Mouse (Mus musculus) CD4-positive, CD25-positive, alpha-beta regulatory T cell, adult 4 months (primary cell): Measurements from ENCODE around the gene Snx9. TPM values are rescaled to one million over a fixed set of nuclear protein-coding genes. Genes with fewer than 3 reads are reported as not detected.

Source experiments
- ATAC-seq: one replicate; pipeline ENCODE4 v1.8.0; 2017
- polyA plus RNA-seq, 2 experiments: library from polyadenylated mRNA; unstranded; fragments of 100-300 nt; shearing (Covaris generic); gene quantifications; one replicate each; pipeline ENCODE4 v1.2.1; 2017

The Snx9 gene
- polyA plus RNA-seq, 2 experiments from 2014 or later, result 4.3 to 4.9 TPM

DNA sequence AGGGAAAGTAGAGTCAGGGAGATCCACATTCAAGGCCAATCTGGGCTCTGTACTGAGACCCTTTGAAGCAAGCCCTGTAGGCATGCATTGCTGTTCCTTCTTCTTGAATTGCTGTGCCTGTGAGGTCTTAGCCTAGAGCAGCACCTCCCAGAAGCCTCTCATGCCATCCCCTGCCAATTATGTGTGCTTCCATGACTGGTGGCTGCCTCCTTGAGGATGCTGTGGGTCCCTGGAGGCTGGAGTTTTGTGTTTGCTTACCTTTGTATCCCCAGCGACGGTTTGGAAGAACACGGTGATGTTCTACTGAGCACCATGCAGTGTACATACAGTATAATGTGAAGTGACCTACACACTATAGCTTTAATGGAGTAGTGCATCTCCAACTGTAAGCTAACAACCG, 4.2 kb downstream of the Snx9 start:
- no peak for ATAC-seq

DNA sequence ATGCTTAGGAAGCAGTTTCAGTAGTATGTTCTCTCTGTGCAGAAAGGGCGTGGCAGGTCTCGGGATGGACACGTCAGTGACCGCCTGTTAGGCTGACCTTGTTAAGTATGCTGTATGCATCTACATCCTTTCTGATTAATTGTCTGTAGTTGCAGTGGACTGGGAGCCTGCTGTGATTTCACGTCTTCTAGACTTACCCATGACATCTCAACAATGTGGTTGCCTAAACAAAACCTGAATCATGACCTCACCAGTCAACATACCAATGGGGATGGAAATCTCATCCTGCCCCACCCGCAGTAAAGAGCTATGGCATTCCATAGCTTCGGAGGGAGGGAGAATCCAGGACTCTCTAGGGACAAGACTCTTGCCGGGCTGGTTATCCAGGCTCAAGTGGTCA, 5.0 kb downstream of the Snx9 start:
- ATAC-seq, result no peak

DNA sequence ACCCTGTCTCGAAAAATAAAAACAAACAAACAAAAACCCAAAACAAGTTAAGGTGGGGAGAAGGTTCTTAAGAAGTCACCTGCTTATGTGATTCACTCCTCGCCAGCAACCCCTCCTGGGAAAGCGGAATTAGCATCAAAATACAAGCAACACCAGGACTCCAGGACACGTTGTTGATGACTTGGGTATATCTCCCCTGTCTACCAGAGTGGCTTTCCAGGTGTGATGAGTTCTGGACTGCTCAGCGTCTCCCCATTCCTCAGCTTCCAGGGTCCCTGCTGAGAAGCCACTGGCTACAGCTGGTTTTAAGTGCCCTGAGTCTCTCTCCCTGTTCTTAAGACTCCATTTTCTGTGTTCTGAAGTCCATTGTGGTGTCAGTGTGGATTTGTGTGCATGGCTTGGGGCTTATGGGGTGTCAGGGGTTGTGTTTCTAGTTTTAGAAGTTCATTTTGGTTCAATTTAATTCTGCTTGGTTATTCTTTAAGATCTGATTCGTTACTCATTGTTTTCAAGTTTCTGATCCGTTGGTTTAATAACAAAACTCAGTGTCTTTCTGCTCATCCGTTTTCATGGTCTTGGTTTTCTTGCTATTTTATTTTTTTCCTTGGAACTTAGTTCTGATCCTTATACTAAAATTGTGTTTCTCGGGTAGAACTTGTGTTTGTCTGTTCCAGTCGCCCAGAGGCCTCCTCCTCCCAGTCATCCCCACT, 7.7 kb downstream of the Snx9 start:
- no peak for ATAC-seq

DNA sequence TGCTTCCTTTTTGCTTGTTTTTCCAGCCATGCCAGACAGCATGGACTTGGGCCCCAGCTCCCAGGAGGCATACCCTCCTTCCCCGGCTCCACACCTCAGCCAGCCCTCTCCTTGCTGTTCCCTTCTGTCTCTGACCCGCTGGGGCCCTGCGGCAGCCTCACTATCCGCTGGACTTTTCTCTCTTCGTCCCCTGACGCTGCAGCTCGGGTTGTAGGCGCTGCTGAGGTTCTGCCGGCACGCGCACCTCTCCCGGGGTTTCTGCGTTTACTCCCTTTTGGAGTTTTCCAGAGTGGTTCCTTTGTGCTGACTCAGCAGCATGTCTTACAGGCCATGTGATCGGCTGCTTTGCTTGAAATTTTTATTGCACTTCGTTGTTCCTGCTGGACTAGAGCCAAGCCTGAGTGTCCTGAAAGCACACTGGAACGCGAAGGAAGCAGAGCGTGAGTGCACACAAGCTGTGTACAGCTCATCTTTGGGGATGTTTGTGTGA, 8.3 kb downstream of the Snx9 start:
- no peak for ATAC-seq

DNA sequence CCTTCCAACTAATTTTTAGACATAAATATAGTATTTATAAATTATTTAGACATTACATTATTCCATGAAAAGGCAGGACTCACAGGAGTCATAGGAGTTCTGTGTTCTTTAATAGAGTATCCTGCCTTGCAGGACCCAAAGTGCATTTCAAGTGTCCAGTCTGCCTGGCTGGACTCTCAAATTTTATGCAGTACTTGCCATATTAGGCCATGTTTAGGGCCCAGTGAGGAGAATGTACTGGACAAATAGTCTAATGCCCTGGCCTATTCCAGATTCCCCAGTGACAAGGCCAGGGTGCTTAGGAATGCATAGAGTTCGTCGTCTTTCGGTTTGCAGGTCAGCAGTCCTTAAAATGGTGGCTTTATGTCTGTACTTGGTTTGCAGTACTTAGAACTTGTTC, 8.9 kb downstream of the Snx9 start:
- ATAC-seq, result no peak

DNA sequence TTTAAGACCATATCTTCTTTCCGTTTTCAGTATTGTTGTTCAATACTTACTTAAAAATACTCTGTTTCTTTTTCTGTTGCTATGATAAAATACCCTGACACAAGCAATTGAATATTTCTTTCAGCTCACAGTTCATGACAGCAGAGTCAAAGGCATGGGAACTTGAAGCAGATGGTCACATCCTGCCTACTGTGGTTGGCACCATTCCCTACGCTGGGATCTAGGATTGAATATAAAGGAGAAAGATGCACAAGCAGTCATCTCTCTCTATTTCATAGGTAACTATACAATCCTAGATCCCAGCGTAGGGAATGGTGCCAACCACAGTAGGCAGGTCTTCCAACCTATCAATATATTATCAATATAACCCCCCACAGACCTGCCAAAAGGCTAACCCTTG, 9.3 kb downstream of the Snx9 start:
- no peak for ATAC-seq

DNA sequence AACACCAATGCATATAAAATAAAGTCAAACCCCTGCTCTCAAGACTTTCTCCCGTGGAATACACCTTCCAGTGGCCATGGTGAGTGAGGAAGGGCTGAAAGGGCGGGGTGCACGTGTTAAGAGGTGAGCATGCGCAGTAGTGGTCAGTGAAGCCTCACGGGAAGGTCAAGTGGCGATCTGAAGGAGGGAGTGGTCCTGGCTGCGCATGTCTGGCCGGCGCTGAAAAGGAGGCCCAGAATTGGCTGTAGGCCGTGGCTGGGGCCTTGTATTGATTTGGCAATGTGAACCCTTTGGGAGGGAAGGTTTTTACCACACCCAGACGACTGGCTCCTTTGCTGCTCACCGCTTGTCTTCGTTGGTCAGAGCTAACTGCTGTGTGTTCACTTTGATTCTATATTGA, 12.8 kb downstream of the Snx9 start:
- no peak for ATAC-seq

DNA sequence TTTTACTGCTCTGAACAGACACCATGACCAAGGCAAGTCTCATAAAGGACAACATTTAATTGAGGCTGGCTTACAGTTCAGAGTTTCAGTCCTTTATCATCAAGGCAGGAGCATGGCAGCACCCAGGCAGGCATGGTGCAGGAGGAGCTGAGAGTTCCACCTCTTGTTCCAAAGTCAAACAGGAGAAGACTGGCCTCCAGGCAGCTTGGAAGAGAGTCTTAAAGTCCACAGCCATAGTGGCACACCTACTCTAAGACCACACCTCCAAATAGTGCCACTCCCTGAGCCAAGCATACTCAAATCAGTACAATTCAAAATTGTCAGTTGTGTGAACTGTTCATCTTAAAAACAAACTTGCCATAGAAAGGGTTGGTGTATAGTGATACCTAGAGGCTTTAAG, 14.4 kb downstream of the Snx9 start:
- ATAC-seq, result no peak

DNA sequence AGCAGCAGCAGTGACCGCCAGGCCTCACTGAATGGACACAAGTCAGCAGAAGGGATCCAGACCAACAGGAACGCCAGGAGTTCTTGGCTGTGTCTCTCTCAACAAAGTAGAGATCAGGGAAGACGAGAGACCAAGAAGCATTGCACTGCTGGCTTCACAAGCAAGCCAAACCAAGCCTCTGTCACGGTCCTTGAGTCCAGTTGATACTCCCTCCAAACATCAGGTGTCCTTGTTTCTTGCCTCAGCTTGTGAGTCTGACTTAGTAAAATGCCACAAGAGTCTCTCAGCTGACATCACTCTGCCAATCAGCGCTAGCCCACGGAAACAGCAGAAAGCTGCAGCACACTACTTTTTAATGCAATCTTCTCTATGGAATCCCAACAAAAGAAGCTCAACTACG, 15.3 kb downstream of the Snx9 start:
- ATAC-seq, result no peak

DNA sequence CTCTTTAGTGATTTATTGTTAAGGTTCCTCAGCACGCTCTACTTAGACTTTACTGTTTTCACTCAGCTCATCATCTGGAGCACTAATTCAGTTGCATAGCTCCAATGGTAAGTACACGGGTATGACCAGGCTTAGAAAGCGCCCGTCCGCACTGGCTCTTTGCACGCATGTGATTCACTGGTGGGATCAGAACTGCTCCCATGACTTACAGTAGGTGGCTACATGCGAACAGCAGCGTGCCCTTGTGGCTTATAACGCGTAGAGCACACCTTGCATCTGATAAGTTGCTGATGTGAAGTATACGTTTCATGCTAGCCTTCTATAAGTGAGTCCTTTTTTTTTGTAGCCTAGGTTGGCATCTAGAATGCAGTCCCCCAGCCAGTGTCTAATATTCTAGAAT, 16.1 kb downstream of the Snx9 start:
- no peak for ATAC-seq

DNA sequence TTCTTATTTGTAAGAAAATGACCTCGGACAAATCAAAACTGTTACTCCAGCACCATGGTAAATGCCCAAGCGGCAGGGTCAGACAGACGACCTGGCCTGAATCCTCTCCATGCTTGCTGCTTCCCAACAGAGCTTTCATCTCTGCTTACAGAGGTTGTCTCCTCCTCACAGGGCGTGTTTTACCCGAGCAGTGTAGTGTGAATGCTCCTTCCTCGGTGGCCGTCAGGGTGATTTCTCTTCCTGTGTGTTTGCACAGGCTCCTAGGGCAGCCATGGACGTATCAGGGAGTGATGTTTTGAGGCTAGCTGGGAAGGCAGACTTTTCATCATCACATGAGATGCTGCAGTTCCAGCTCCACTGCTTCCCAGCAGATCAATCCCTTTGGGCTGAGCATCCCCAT, 17.1 kb downstream of the Snx9 start:
- no peak for ATAC-seq

DNA sequence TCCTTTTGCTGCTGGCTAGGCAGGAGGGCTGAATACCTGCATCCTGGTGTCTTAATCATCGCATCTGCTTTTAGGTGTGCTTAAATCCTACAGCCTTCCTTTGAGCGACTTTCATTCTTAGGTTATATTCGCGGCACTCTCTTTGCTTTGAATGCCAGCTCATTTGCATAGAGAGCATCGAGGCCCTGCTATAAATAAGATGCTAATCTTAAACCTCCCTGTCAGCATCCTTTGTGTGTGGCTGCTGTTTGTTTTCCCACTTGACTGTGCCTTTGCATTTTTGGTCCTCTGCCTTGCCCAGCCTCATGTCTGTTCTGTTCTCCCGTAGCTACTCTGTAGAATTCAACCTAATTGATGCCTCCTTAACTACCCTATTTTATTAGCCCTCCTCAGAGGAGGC, 21.2 kb downstream of the Snx9 start:
- ATAC-seq, result no peak

DNA sequence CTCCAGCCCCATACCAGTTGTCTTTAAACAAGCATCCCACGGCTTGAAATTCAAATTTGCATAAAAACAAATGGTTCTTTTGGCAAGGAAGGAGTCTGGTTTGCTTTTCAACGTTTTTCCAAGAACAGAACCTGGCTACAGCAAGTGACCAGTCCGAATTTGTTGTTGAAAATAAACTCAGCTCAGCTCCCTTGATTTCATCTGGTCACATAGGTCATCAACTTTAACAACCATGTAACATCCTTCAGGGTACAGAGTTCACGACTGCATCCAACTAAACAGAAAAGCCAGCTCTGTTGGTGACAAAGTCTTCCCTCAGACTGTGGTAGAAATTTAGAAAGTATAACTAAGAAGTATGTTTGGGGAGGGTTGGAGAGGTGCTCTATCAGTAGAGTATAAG, 21.7 kb downstream of the Snx9 start:
- ATAC-seq, result no peak

DNA sequence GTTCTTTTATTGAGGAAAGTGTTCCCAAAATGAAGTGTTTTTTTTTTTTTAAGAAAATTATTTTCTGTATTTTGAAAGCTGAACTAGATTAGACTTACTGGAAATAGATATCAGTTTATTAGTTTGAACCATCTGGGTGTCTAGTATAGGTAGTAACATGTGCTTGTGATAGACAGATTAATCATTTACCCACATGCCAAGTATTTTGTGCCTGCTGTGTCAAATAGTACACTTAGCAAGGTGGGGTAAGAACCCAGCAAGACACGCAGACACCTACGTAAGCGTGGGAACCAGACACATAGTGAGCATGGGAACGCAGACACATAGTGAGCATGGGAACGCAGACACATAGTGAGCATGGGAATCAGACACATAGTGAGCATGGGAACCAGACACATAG, 22.6 kb downstream of the Snx9 start:
- no peak for ATAC-seq

DNA sequence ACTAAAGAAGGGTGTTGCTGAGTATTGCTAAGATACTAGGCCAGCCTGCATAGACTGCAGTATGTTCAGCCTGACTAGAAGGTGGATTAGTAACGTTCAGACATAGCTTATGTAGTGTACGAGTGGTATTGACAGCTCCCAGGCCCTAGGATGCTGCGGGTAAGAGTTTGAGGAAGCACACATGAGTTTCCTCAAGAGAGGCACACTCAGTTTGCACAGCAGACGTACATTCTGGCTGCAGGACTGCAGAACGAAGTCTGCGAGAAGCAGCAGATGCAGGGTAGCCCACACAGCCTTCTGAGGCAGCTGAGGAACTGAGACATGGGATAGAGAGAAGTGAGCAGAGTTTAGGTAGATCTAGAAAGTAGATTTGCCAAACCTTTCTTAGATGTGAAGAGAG, 26.3 kb downstream of the Snx9 start:
- ATAC-seq, result no peak

DNA sequence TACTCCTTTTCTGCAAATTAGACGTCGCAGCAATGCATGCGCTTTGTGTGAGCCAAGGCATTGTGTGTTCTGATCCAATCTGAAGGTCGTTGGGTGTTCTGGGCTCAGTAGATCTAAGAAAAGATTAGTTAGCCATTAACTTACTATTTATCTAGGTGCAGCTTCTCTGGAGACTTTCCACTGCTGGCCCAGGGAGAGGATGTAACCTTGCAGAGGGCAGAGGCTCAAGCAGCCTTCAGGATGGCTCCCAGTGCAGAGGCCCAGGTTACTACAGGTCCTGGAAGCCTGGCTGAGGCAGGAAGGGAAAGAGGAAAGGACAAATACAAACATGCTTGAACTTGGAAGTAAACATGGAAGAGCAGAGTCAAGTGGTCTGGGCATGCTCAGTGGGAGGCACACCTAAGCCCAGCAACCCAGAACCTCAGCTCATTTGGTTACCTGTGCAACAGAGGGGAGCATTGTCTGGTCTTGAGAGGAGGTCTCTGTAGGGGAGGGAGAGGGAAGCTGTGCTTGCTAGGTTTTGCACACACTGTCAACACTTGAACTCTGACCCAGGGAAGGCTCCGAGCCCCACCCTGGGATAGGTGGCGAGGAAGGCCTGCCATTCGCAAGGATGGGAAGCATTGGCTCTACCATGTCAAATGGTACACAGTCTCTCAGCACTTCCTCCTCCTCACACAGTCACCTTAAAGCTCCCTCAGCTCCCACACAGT, 27.3 kb downstream of the Snx9 start:
- ATAC-seq, result no peak

DNA sequence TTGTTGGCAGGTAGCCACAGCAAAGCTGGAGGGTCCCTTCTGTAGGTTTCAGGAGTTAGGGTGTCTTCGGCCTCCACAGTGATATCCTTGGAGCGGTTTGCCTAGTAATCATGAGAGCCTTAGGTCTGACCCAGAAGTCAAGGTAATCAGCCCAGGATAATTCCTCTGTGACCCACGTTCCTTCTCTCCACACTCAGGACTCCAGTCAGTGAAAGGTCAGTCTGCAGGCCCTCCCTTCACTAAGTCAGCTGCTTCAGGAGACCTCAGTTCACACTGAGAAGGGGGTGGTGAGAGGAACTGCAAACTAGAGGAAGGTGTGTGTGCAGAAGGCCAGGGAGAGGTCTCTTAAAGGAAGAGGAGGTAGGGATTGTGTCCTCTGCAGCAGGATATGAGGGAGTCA, 28.3 kb downstream of the Snx9 start:
- ATAC-seq, result no peak

DNA sequence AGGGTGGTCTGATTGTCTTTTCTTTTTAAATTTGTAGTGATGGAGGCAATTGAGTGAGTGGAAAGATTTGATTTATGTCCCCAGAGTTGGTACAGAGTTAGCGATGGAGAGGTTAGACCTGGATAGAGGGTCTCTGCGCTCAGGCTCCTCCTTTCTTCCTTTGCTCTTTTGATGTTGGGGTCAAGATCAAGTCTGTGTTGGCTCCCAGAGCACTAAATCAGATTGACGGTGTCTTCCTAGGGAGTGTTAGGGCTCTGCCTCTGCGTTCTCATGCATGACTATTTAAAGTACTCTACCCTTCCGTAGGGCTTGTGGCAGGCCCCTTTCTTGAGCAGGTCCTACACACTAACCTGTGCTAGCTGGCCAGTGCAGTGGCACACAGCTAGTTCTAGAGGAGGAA, 28.9 kb downstream of the Snx9 start:
- no peak for ATAC-seq

DNA sequence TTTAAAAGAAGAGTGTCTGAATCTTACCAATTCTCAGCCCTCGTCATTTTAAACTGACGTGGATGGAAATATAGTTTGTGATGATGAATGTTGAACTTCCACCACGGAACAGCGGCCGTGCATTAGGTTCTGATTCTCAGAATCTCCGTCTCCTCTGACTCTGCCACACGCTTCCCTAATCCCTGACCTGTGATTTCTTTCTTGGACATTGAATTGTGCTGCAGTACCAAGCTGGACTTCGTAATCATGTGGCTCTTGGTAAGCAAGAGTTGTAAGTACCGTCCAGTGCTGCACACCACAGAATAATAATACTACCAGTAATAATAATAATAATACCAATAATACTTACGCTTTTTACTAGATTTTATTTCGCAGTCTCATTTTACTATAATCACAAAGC, 29.6 kb downstream of the Snx9 start:
- no peak for ATAC-seq

DNA sequence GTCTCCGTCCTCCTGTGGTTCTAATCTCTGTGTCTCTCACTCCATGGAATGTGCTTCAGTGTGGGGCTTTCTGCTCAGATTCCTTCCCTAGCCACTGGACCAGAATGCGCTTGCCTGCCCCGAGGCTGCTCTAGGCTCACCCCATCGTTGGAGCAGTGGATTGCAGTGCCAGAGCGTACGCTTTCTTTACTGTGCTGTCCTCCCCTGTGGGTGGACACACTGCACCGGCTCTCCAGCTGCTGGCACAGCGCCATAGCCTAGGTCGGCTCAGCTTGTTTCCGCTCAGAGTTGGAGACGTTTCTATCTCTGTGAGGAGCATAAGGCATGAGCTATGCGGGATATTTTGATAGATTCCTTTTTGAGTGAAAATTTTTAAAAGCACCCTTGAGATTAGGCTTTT, 31.4 kb downstream of the Snx9 start:
- ATAC-seq, result no peak

DNA sequence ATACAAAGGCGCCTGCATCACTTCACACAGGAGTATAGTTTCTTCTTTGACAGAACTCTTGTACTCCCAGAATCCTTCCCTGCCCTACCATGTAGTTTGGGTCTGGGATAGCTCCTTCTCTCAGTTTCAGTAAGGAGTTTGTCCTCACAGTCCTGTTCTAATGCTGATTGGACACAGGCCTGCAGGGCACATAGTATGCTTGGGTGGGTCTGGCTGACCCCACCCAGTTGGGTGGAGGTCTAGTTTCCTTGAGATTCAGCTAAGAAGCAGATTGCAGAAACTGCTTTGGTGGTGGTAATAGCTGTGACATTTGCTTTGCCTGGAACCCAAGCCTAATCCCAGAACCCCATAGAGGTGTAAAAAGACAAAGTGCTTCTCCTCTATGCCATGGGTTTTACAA, 33.4 kb downstream of the Snx9 start:
- no peak for ATAC-seq

DNA sequence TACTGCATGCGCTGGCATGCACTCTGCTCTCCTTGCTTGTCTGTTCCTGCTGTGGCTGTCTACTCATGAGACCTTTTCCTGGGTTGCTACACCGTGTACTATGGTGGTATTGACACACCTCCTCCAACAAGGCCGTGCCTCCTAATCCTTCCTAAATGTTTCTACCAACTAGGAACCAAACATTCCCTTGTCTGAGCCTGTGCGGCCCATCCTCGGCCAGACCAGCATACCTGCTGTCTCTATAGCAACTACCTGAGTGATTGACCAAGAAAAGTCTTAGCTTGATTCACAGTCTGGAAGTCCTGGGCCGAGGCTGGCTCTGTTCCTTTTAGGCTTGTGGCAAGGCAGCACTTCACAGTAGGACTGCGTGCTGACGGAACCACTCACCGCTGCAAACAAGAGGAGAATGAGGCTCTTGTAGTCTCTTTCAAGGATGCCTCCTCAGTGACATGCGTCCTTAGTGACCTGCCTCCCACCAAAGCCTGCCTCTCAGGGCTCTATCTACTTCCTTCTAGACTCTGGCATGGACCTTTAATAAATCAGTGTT, 36.6 kb downstream of the Snx9 start:
- no peak for ATAC-seq

DNA sequence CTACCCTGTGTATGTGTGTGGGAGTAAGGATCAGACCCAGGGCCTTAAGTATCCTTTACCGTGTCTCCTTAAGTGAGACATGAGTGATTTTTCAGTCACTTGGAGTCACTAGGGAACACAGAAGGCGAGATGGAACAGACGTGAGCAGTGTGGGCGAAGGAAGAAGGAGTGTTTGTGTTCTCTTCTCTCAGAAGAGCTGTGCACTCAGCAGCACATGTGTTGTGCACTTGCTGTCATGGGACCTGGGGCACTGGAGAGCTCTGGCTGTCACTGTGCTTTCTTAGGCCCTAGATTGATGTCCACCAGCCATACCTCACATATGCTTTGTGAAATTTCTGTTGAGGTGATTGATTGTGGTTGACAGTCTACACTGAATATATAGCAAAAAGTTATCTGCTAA, 37.7 kb downstream of the Snx9 start:
- no peak for ATAC-seq

DNA sequence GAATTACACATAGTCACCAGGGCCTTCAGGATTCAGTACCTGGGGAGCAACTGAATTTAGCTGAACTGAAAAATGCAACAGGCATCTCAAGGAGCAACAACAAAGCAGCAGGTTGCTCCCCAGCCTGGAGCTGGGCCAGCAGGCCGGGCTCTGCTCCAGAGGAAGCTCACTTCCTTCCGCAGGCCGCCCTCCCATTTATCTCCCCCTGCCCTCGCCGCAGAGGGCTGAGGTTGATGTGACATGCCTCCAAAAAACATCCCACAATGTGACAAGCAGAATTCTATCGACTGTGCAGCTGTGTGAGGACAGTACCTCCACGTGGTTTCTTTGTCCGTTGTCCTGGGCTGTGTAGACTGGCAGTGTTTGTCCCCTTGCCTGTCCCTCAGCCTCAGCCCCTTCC, 44.3 kb downstream of the Snx9 start:
- peak; percentile 34 for ATAC-seq
